Mouse (Mus musculus) regulatory T cell (primary cell): ENCODE measurements around the gene Dnah9.

Source experiments
- in situ Hi-C: fragments of 300-600 bp; cut with MboI, MseI; formaldehyde crosslinking; loops from one replicate; pipeline ENCODE4 v1.15.1; 2025; ENCODE audit warnings: high pct_unique_total_duplicates

Dnah9 gene

GRCm38 (mm10) chr11:66167801-66168651, at the start of gene Dnah9:
Dnah9 (minus strand) TSS chr11:66168551.
- in situ Hi-C loops: no loop called here

- in situ Hi-C loops: no loop called here
These were observed 20.4 kb upstream of the Dnah9 start for GRCm38 (mm10) chr11:66188627-66189287.

GRCm38 (mm10) chr11:66188146-66188545, 19.8 kb upstream of the Dnah9 start:
- in situ Hi-C loops: no loop called here

GRCm38 (mm10) chr11:66177781-66178180, 9.4 kb upstream of the Dnah9 start:
- in situ Hi-C loops: no loop called here

- in situ Hi-C loops: no loop called here
These were observed 4.3 kb downstream of the Dnah9 start for GRCm38 (mm10) chr11:66164022-66164421.

- in situ Hi-C loops: no loop called here
These were observed 27.6 kb downstream of the Dnah9 start for GRCm38 (mm10) chr11:66140631-66141252.

- in situ Hi-C loops: no loop called here
These were observed 33.5 kb downstream of the Dnah9 start for GRCm38 (mm10) chr11:66134826-66135225.

- in situ Hi-C loops: no loop called here
These were observed 42.2 kb downstream of the Dnah9 start for GRCm38 (mm10) chr11:66126150-66126549.

- in situ Hi-C loops: no loop called here
These were observed 43.9 kb downstream of the Dnah9 start for GRCm38 (mm10) chr11:66124496-66124895.

GRCm38 (mm10) chr11:66122017-66122416, 46.3 kb downstream of the Dnah9 start:
- in situ Hi-C loops: no loop called here

- in situ Hi-C loops: no loop called here
These were observed 84.6 kb downstream of the Dnah9 start for GRCm38 (mm10) chr11:66083663-66084254.

- in situ Hi-C loops: loop anchor here (10.0 kb wide), 1 partner anchor 1772 kb away; no protein-coding TSS in a partner anchor
These were observed 95.4 kb downstream of the Dnah9 start for GRCm38 (mm10) chr11:66072921-66073320.

GRCm38 (mm10) chr11:66058956-66059355, 109.4 kb downstream of the Dnah9 start:
- in situ Hi-C loops: no loop called here

GRCm38 (mm10) chr11:66051294-66051693, 117.1 kb downstream of the Dnah9 start:
- in situ Hi-C loops: no loop called here

GRCm38 (mm10) chr11:66049146-66049545, 119.2 kb downstream of the Dnah9 start:
- in situ Hi-C loops: no loop called here

GRCm38 (mm10) chr11:66046594-66047193, 121.7 kb downstream of the Dnah9 start:
- in situ Hi-C loops: no loop called here

- in situ Hi-C loops: no loop called here
These were observed 124.7 kb downstream of the Dnah9 start for GRCm38 (mm10) chr11:66043635-66044034.

GRCm38 (mm10) chr11:66042531-66042930, 125.8 kb downstream of the Dnah9 start:
- in situ Hi-C loops: no loop called here

GRCm38 (mm10) chr11:66025728-66026127, 142.6 kb downstream of the Dnah9 start:
- in situ Hi-C loops: no loop called here

- in situ Hi-C loops: loop anchor here (10.0 kb wide), 1 partner anchor 1739 kb away; no protein-coding TSS in a partner anchor
These were observed 192.5 kb downstream of the Dnah9 start for GRCm38 (mm10) chr11:65975871-65976270.

- in situ Hi-C loops: no loop called here
These were observed 237.6 kb downstream of the Dnah9 start for GRCm38 (mm10) chr11:65930796-65931195.
